ENCODE assay signal across 9 mouse cellular contexts in genomic region chr10:52331007-52331406, GRCm38 (mm10). TPM values are rescaled to one million over a fixed set of nuclear protein-coding genes. Genes with fewer than 3 reads are reported as not detected.
DNase-seq lines count a peak whose midpoint lies in the region; ATAC-seq and TF ChIP-seq lines count a peak whose summit lies in the region.
"Had no signal": no experiment of that assay in that cellular context is flagged by ENCODE, and none has a peak within 500 bp of the region (broad histone marks: within the 10 kb centered on the region; RNA-seq: fewer than 3 reads in every experiment).

No protein-coding gene starts in this region.

- peak; percentile 80 for TF ChIP-seq CTCF in lung, postnatal 0 days (IDR thresholded peaks at IDR 0.05)

- H3K27ac ChIP-seq in lung, postnatal 0 days (ENCODE audit: low read length) = no peak overlapping the region
- H3K27ac ChIP-seq: heart, embryonic 13.5 days had no signal

- 0% methylated on average over 1 of the region's 1 CpGs for WGBS in lung, postnatal 0 days

- no peak for ATAC-seq in lung, postnatal 0 days
- ATAC-seq in inflammation-experienced regulatory T-cells, adult 6 months = no peak

- no peaks in the 10 kb centered on the region for H3K27me3 ChIP-seq in lung, postnatal 0 days (replicated peaks; ENCODE audit: insufficient read depth, low read length)
- H3K27me3 ChIP-seq: heart, embryonic 13.5 days had no signal

- H3K36me3 ChIP-seq in lung, postnatal 0 days (ENCODE audit: insufficient read depth, low read length) = no peaks in the 10 kb centered on the region

- no peak overlapping the region for H3K4me2 ChIP-seq in lung, postnatal 0 days (replicated peaks; ENCODE audit: low read depth, low read length)
- H3K4me2 ChIP-seq: heart, embryonic 13.5 days had no signal

- intact Hi-C loops in left cerebral cortex, postnatal 36 days (cut with DNase I) = loop anchor here (5.0 kb wide), 3 partner anchors 99 to 224 kb away; partner anchors contain the start of gene Dcbld1
- intact Hi-C loops in heart, postnatal 14 days (cut with DNase I) = loop anchor here (5.0 to 10.0 kb wide), 4 partner anchors 51 to 224 kb away; partner anchors contain the start of gene Gopc

- no peak overlapping the region for H3K4me3 ChIP-seq in lung, postnatal 0 days (ENCODE audit: low read depth, low read length)
- H3K4me3 ChIP-seq: heart, embryonic 13.5 days had no signal

- no peaks in the 10 kb centered on the region for H3K9me3 ChIP-seq in lung, postnatal 0 days (ENCODE audit: low read length)
- H3K9me3 ChIP-seq: heart, embryonic 13.5 days had no signal

- peak; percentile 22 for DNase-seq in adrenal gland, adult 2 months
- DNase-seq in adrenal gland, adult 8-10 months = no peak
- peak; percentile 31 to 56 for DNase-seq in left cerebral cortex, adult 18-20 months (ENCODE audit: low spot score in 2 of 2)
- no peak for DNase-seq in left cerebral cortex, postnatal 36 days (ENCODE audit: low spot score in 2 of 2)
- peak; percentile 57 for DNase-seq in adrenal gland, postnatal 10 days
- peak; percentile 37 to 62 for DNase-seq in heart, postnatal 14 days
- DNase-seq in lung, postnatal 0 days (ENCODE audit: low spot score) = peak; percentile 68

- H3K9ac ChIP-seq in lung, postnatal 0 days (replicated peaks; ENCODE audit: low read depth) = no peak overlapping the region
- H3K9ac ChIP-seq: heart, embryonic 13.5 days had no signal

- no peak for TF ChIP-seq EP300 in lung, postnatal 0 days (IDR thresholded peaks at IDR 0.05)

- no peaks in the 10 kb centered on the region for H3K4me1 ChIP-seq in lung, postnatal 0 days (ENCODE audit: insufficient read depth, low read depth, low read length)
- H3K4me1 ChIP-seq: heart, embryonic 13.5 days had no signal

RNA-seq across cellular contexts. Expression of gene Gm26741, which starts 27.6 kb away (rescaled TPM):
- not detected for total RNA-seq in adrenal gland, adult 2 months (2021)
- not detected in 2 replicates for polyA plus RNA-seq in adrenal gland, adult 2 months (2012; rRNA removed)
- not detected for total RNA-seq in adrenal gland, adult 8-10 months (2022)
- not detected for total RNA-seq in left cerebral cortex, adult 18-20 months (2021)
- total RNA-seq in left cerebral cortex, postnatal 36 days (2021) = not detected
- not detected for total RNA-seq in adrenal gland, postnatal 10 days (2021)
- total RNA-seq in heart, postnatal 14 days (2021) = not detected
- not detected in 2 replicates for polyA plus RNA-seq in lung, postnatal 0 days (2015; fragmentation: Nextera tagmentation; extraction: Ambion mirVana)
- polyA plus RNA-seq in inflammation-experienced regulatory T-cells, adult 6 months (2017; shearing (Covaris generic)) = not detected
- polyA plus RNA-seq: heart, embryonic 13.5 days had no signal

RNA-seq across cellular contexts. Expression of gene Gopc, which starts 50.9 kb away (rescaled TPM):
- 10 to 100 TPM; 20.8 to 21.7 TPM for total RNA-seq in adrenal gland, adult 2 months (2021)
- polyA plus RNA-seq in adrenal gland, adult 2 months (2012; rRNA removed) = 2.9 and 4.5 TPM in 2 replicates
- 10 to 100 TPM; 25.0 to 27.4 (median 26.1) TPM for total RNA-seq in adrenal gland, adult 8-10 months (2022)
- 10 to 100 TPM; 40.7 to 41.3 TPM for total RNA-seq in left cerebral cortex, adult 18-20 months (2021)
- 10 to 100 TPM; 44.0 to 46.4 TPM for total RNA-seq in left cerebral cortex, postnatal 36 days (2021)
- 10 to 100 TPM; 22.8 to 23.5 TPM for total RNA-seq in adrenal gland, postnatal 10 days (2021)
- total RNA-seq in heart, postnatal 14 days (2021) = 10 to 100 TPM; 17.8 to 18.5 TPM
- 13.7 and 15.4 TPM in 2 replicates for polyA plus RNA-seq in lung, postnatal 0 days (2015; fragmentation: Nextera tagmentation; extraction: Ambion mirVana)
- 1 to 10 TPM; 5.5 to 8.1 (median 6.0) TPM for polyA plus RNA-seq in inflammation-experienced regulatory T-cells, adult 6 months (2017; shearing (Covaris generic))

RNA-seq across cellular contexts. Expression of gene Nepn, which starts 57.8 kb away (rescaled TPM):
- under 1 TPM in 1 of 2 experiments, not detected in 1; 0.23 TPM for total RNA-seq in adrenal gland, adult 2 months (2021)
- 0.38 and 0.39 TPM in 2 replicates for polyA plus RNA-seq in adrenal gland, adult 2 months (2012; rRNA removed)
- not detected for total RNA-seq in adrenal gland, adult 8-10 months (2022)
- not detected for total RNA-seq in left cerebral cortex, adult 18-20 months (2021)
- total RNA-seq in left cerebral cortex, postnatal 36 days (2021) = not detected
- under 1 TPM; 0.18 to 0.30 TPM for total RNA-seq in adrenal gland, postnatal 10 days (2021)
- under 1 TPM; 0.22 to 0.69 TPM for total RNA-seq in heart, postnatal 14 days (2021)
- not detected in 2 replicates for polyA plus RNA-seq in lung, postnatal 0 days (2015; fragmentation: Nextera tagmentation; extraction: Ambion mirVana)
- polyA plus RNA-seq in inflammation-experienced regulatory T-cells, adult 6 months (2017; shearing (Covaris generic)) = not detected
- polyA plus RNA-seq: heart, embryonic 13.5 days had no signal

Comparison
In these comparisons a context has a peak if more than half of its experiments do, and no peak if none do; other contexts are left out.
1. DNase-seq: peak in adrenal gland, adult 2 months (single experiment), left cerebral cortex, adult 18-20 months (2 of 2), adrenal gland, postnatal 10 days (single experiment), heart, postnatal 14 days (2 of 2) and lung, postnatal 0 days (single experiment); none in adrenal gland, adult 8-10 months (single experiment) and left cerebral cortex, postnatal 36 days (0 of 2).